Mouse (Mus musculus) hindbrain, embryonic 11.5 days (tissue): ENCODE measurements at regions not wholly inside any gene's neighbourhood (a gene's known extent, or its start where the extent isn't known, plus 50 kb on each side); places are given as distances from the start of the nearest gene placed in this dataset.

Experiments used
- ATAC-seq: fragments of 200-750 bp; cut with Nextera tagmentation; 2 replicates; pipeline ENCODE4 v1.8.0; 2017; ENCODE audit warnings: mild to moderate bottlenecking, moderate TSS enrichment, moderate library complexity; ENCODE audit not compliant: low FRiP score
- DNase-seq: peaks from one replicate; pipeline ENCODE4 v3.0.0-alpha.2; 2015; ENCODE audit warnings: low spot score
- H3K27ac ChIP-seq: fragments of 300-500 bp; sonication (generic); 2 replicates; pipeline ENCODE4 v1.5.1; 2014; ENCODE audit warnings: mild to moderate bottlenecking, low read depth, low read length
- H3K27me3 ChIP-seq: fragments of 300-500 bp; sonication (generic); 2 replicates; pipeline ENCODE4 v1.6.1; 2014; ENCODE audit warnings: mild to moderate bottlenecking, low read length, moderate library complexity, mixed read lengths; ENCODE audit not compliant: control insufficient read depth, insufficient read depth
- H3K36me3 ChIP-seq: fragments of 300-500 bp; sonication (generic); 2 replicates; pipeline ENCODE4 v1.6.1; 2014; ENCODE audit warnings: mild to moderate bottlenecking, low read length, moderate library complexity, mixed read lengths; ENCODE audit not compliant: control insufficient read depth, insufficient read depth
- H3K4me1 ChIP-seq: fragments of 300-500 bp; sonication (generic); replicated peaks from 2 replicates; pipeline ENCODE4 v1.6.1; 2014; ENCODE audit warnings: low read length, mixed read lengths; ENCODE audit not compliant: control insufficient read depth, insufficient read depth
- H3K4me2 ChIP-seq: fragments of 300-500 bp; sonication (generic); replicated peaks from 2 replicates; pipeline ENCODE4 v1.6.1; 2014; ENCODE audit warnings: mild to moderate bottlenecking, low read depth, low read length
- H3K4me3 ChIP-seq: fragments of 300-500 bp; sonication (generic); 2 replicates; pipeline ENCODE4 v1.5.1; 2014; ENCODE audit warnings: low read depth, low read length
- H3K9ac ChIP-seq: fragments of 300-500 bp; sonication (generic); 2 replicates; pipeline ENCODE4 v1.6.1; 2014; ENCODE audit warnings: low read depth, low read length
- H3K9me3 ChIP-seq: fragments of 300-500 bp; sonication (generic); 2 replicates; pipeline ENCODE4 v1.6.1; 2016; ENCODE audit warnings: low read length; ENCODE audit not compliant: control insufficient read depth
- WGBS: fragments of 180-500 bp; shearing (Covaris S2); extraction: QIAGEN DNeasy Blood & Tissue Kit; methylation state at CpG from one replicate; pipeline ENCODE4 v1.1.7; 2014; 5-methylcytosine and 5-hydroxymethylcytosine counted together

- Histone ChIP-seq H3K36me3 (no peaks in the 10 kb centered on the region), H3K9me3 (no peaks in the 10 kb centered on the region), H3K9ac (no peak overlapping the region), H3K4me2 (no peak overlapping the region), H3K4me3 (no peak overlapping the region), H3K4me1 (no peaks in the 10 kb centered on the region), H3K27me3 (no peaks in the 10 kb centered on the region), H3K27ac (no peak overlapping the region)
- 80% methylated on average over 6 of the region's 6 CpGs for WGBS
- DNase-seq = no peak
- ATAC-seq = no peak
Observed at GRCm38 (mm10) chr15:12066857-12067211, 50.8 kb upstream of the Zfr start.

GRCm38 (mm10) chr15:12066176-12066856 is 51.3 kb upstream of the Zfr start:
- Histone ChIP-seq H3K4me2 (no peak overlapping the region), H3K36me3 (no peaks in the 10 kb centered on the region), H3K4me1 (no peaks in the 10 kb centered on the region), H3K9ac (no peak overlapping the region), H3K27me3 (no peaks in the 10 kb centered on the region), H3K9me3 (no peaks in the 10 kb centered on the region), H3K4me3 (no peak overlapping the region), H3K27ac (no peak overlapping the region)
- WGBS = 58% methylated on average over 14 of the region's 14 CpGs
- peak; percentile 53; the same call in 1 of the 2 replicates for ATAC-seq
- no peak for DNase-seq

GRCm38 (mm10) chr15:12054870-12055269 is 58.1 kb upstream of the Sub1 start:
- H3K4me1 ChIP-seq = no peaks in the 10 kb centered on the region
- DNase-seq = no peak
- no peak overlapping the region for H3K4me2 ChIP-seq
- whole genome bisulfite sequencing = 86% methylated on average over 3 of the region's 3 CpGs
- H3K36me3 ChIP-seq = no peaks in the 10 kb centered on the region
- no peak for ATAC-seq
- H3K27me3 ChIP-seq = no peaks in the 10 kb centered on the region
- H3K9me3 ChIP-seq = no peaks in the 10 kb centered on the region
- no peak overlapping the region for H3K27ac ChIP-seq
- no peak overlapping the region for H3K9ac ChIP-seq
- no peak overlapping the region for H3K4me3 ChIP-seq

GRCm38 (mm10) chr15:12053610-12054009 is 56.8 kb upstream of the Sub1 start:
- no peaks in the 10 kb centered on the region for H3K27me3 ChIP-seq
- 96% methylated on average over 7 of the region's 7 CpGs for WGBS
- H3K27ac ChIP-seq = no peak overlapping the region
- DNase-seq (no peak), ATAC-seq (no peak)
- H3K9me3 ChIP-seq = no peaks in the 10 kb centered on the region
- no peak overlapping the region for H3K9ac ChIP-seq
- no peak overlapping the region for H3K4me2 ChIP-seq
- H3K36me3 ChIP-seq = no peaks in the 10 kb centered on the region
- no peaks in the 10 kb centered on the region for H3K4me1 ChIP-seq
- H3K4me3 ChIP-seq = no peak overlapping the region

GRCm38 (mm10) chr15:12048965-12049364 is 52.2 kb upstream of the Sub1 start:
- 93% methylated on average over 10 of the region's 10 CpGs for WGBS
- Histone ChIP-seq H3K27ac (no peak overlapping the region), H3K4me3 (no peak overlapping the region), H3K4me2 (no peak overlapping the region), H3K36me3 (no peaks in the 10 kb centered on the region), H3K9me3 (no peaks in the 10 kb centered on the region), H3K9ac (no peak overlapping the region), H3K4me1 (no peaks in the 10 kb centered on the region), H3K27me3 (no peaks in the 10 kb centered on the region)
- ATAC-seq = no peak
- DNase-seq = no peak

GRCm38 (mm10) chr15:12048214-12048507 is 51.4 kb upstream of the Sub1 start:
- 89% methylated on average over 3 of the region's 3 CpGs for WGBS
- DNase-seq (no peak), ATAC-seq (no peak)
- Histone ChIP-seq H3K36me3 (no peaks in the 10 kb centered on the region), H3K9me3 (no peaks in the 10 kb centered on the region), H3K4me3 (no peak overlapping the region), H3K4me1 (no peaks in the 10 kb centered on the region), H3K4me2 (no peak overlapping the region), H3K27me3 (no peaks in the 10 kb centered on the region), H3K27ac (no peak overlapping the region), H3K9ac (no peak overlapping the region)

GRCm38 (mm10) chr15:12047349-12048213 is 50.8 kb upstream of the Sub1 start:
- no peaks in the 10 kb centered on the region for H3K36me3 ChIP-seq
- ATAC-seq = no peak

More at GRCm38 (mm10) chr15:12047349-12048213, 50.8 kb upstream of the Sub1 start:
- Histone ChIP-seq H3K4me2 (no peak overlapping the region), H3K27ac (no peak overlapping the region), H3K27me3 (no peaks in the 10 kb centered on the region), H3K9me3 (no peaks in the 10 kb centered on the region), H3K9ac (no peak overlapping the region), H3K4me1 (no peaks in the 10 kb centered on the region), H3K4me3 (no peak overlapping the region)
- WGBS = 90% methylated on average over 18 of the region's 18 CpGs
- no peak for DNase-seq
